Mouse (Mus musculus) ovary, postnatal 14 days (tissue): ENCODE results near the gene Gmcl1.

ENCODE experiments used
- DNase-seq: peaks from one replicate; pipeline ENCODE4 v3.0.0; 2022; ENCODE audit warnings: low spot score

Gene Gmcl1

GRCm38 (mm10) chr6:86736313-86736712 lies 3.1 kb upstream of the Gmcl1 start:
- DNase-seq, result no peak

- DNase-seq, result peak; percentile 18
Measured at GRCm38 (mm10) chr6:86732276-86733173, 658 bp downstream of the Gmcl1 start.

GRCm38 (mm10) chr6:86728711-86729110 lies 4.5 kb downstream of the Gmcl1 start:
- no peak for DNase-seq

GRCm38 (mm10) chr6:86721977-86722376 lies 11.2 kb downstream of the Gmcl1 start:
- DNase-seq, result no peak

- DNase-seq, result no peak
Measured at GRCm38 (mm10) chr6:86708072-86708774, 25.0 kb downstream of the Gmcl1 start.

GRCm38 (mm10) chr6:86702577-86702976 lies 30.6 kb downstream of the Gmcl1 start:
- no peak for DNase-seq

GRCm38 (mm10) chr6:86697903-86698302 lies 35.3 kb downstream of the Gmcl1 start:
- no peak for DNase-seq

- DNase-seq, result no peak
Measured at GRCm38 (mm10) chr6:86696213-86696612, 37.0 kb downstream of the Gmcl1 start.

- DNase-seq, result peak; percentile 48
Measured at GRCm38 (mm10) chr6:86694465-86694864, 38.7 kb downstream of the Gmcl1 start.

- DNase-seq, result no peak
Measured at GRCm38 (mm10) chr6:86689671-86690070, 43.5 kb downstream of the Gmcl1 start.

- DNase-seq, result no peak
Measured at GRCm38 (mm10) chr6:86686971-86687370, 46.2 kb downstream of the Gmcl1 start.

GRCm38 (mm10) chr6:86684655-86685011 lies 48.5 kb downstream of the Gmcl1 start:
- DNase-seq, result no peak

- peak; percentile 91 for DNase-seq
Measured at GRCm38 (mm10) chr6:86683872-86684654, 49.1 kb downstream of the Gmcl1 start, which contains the start of gene Snrnp27. Gene Snrnp27 (minus strand): TSS chr6:86684522.

GRCm38 (mm10) chr6:86681289-86681688 lies 51.9 kb downstream of the Gmcl1 start:
- no peak for DNase-seq

- DNase-seq, result no peak
Measured at GRCm38 (mm10) chr6:86678341-86678740, 54.8 kb downstream of the Gmcl1 start.

- peak; percentile 53 for DNase-seq
Measured at GRCm38 (mm10) chr6:86670873-86671272, 62.3 kb downstream of the Gmcl1 start.

- DNase-seq, result peak; percentile 99
Measured at GRCm38 (mm10) chr6:86669240-86669727, 63.9 kb downstream of the Gmcl1 start.

- DNase-seq, result peak; percentile 20
Measured at GRCm38 (mm10) chr6:86668580-86669239, 64.5 kb downstream of the Gmcl1 start, which contains the start of gene Mxd1. Gene Mxd1 (minus strand): TSS chr6:86669161.

GRCm38 (mm10) chr6:86667061-86667460 lies 66.1 kb downstream of the Gmcl1 start:
- DNase-seq, result no peak

GRCm38 (mm10) chr6:86665560-86666307 lies 67.4 kb downstream of the Gmcl1 start:
- DNase-seq, result no peak

- DNase-seq, result no peak
Measured at GRCm38 (mm10) chr6:86665076-86665475, 68.1 kb downstream of the Gmcl1 start.
